Mouse (Mus musculus) midbrain, embryonic 10.5 days (tissue): ENCODE measurements around the gene Pde4c. TPM values are rescaled to one million over a fixed set of nuclear protein-coding genes. Genes with fewer than 3 reads are reported as not detected.

Experiments used
- DNase-seq: peaks from one replicate; pipeline ENCODE4 v3.0.0-alpha.2; 2017; ENCODE audit warnings: low spot score
- H3K27ac ChIP-seq: fragments of 300-500 bp; sonication (generic); replicated peaks from 2 replicates; pipeline ENCODE4 v1.5.1; 2016; ENCODE audit warnings: mild to moderate bottlenecking
- H3K27me3 ChIP-seq: fragments of 300-500 bp; sonication (generic); 2 replicates; pipeline ENCODE4 v1.6.1; 2016; ENCODE audit warnings: low read depth, mild to moderate bottlenecking; ENCODE audit not compliant: poor library complexity, severe bottlenecking
- H3K36me3 ChIP-seq: fragments of 300-500 bp; sonication (generic); 2 replicates; pipeline ENCODE4 v1.6.1; 2016; ENCODE audit warnings: mild to moderate bottlenecking, moderate library complexity
- H3K4me1 ChIP-seq: fragments of 300-500 bp; sonication (generic); 2 replicates; pipeline ENCODE4 v1.6.1; 2016
- H3K4me3 ChIP-seq: fragments of 300-500 bp; sonication (generic); 2 replicates; pipeline ENCODE4 v1.5.1; 2016; ENCODE audit warnings: mild to moderate bottlenecking, moderate library complexity
- H3K9me3 ChIP-seq: fragments of 300-500 bp; sonication (generic); replicated peaks from 2 replicates; pipeline ENCODE4 v1.6.1; 2016; ENCODE audit warnings: mild to moderate bottlenecking
- WGBS: fragments of 180-500 bp; shearing (Covaris S2); methylation state at CpG from one replicate; pipeline ENCODE4 v1.1.7; 2016; 5-methylcytosine and 5-hydroxymethylcytosine counted together
- polyA plus RNA-seq: library from polyadenylated mRNA; unstranded; fragments of >200 nt; fragmentation: Nextera tagmentation; extraction: Ambion mirVana; gene quantifications from 2 replicates; pipeline ENCODE4 v1.2.1, GENCODE M21; 2016

Gene Pde4c
- polyA plus RNA-seq, 1 experiment from 2014 or later: 0.78 TPM

- Histone ChIP-seq H3K4me3 (peak within 1 kb of the TSS; percentile 80), H3K36me3 (peaks cover 24% of the 10 kb centered on the region), H3K4me1 (peaks cover 46% of the 10 kb centered on the region), H3K9me3 (no peaks in the 10 kb centered on the region), H3K27ac (peak within 1 kb of the TSS; percentile 85), H3K27me3 (peaks cover 30% of the 10 kb centered on the region)
- under 1% methylated on average over 53 of the region's 55 CpGs for WGBS
- peak; percentile 98 for DNase-seq
These were observed 37.4 kb downstream of the Pde4c start, which contains the start of gene Mpv17l2 for GRCm38 (mm10) chr8:70760775-70761406. TSS of gene Mpv17l2 (minus strand) at chr8:70760946.

DNA sequence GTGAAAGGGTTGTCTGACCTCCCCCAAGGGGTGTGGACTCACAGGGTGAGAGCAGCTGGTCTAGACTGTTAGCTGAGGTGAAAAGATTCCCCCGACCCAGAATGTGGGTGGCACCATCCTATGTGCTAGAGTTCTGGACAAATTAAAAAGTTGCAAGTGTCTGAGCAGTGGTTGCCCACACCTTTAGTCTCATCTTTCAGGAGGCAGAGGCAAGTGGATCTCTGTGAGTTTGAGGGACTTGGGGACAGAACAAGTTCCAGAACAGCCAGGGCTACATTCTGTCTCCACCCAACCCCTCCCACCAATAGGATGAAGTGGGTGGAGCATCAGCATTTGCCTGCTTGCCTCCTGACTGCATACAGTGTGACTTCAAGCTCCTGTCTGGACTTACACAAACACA is 38.6 kb downstream of the Pde4c start:
- Histone ChIP-seq H3K9me3 (no peaks in the 10 kb centered on the region), H3K36me3 (peaks cover 13% of the 10 kb centered on the region), H3K27me3 (peaks cover 36% of the 10 kb centered on the region), H3K4me3 (no peak overlapping the region), H3K4me1 (peaks cover 58% of the 10 kb centered on the region), H3K27ac (no peak overlapping the region)
- DNase-seq: no peak
- WGBS: 89% methylated on average over 1 of the region's 1 CpGs

GRCm38 (mm10) chr8:70763354-70763753 is 39.8 kb downstream of the Pde4c start:
- Histone ChIP-seq H3K27ac (no peak overlapping the region), H3K4me1 (peaks cover 63% of the 10 kb centered on the region), H3K27me3 (peaks cover 48% of the 10 kb centered on the region), H3K4me3 (no peak overlapping the region), H3K36me3 (peaks cover 10% of the 10 kb centered on the region), H3K9me3 (no peaks in the 10 kb centered on the region)
- 1% methylated on average over 3 of the region's 3 CpGs for WGBS
- peak; percentile 66 for DNase-seq

DNA sequence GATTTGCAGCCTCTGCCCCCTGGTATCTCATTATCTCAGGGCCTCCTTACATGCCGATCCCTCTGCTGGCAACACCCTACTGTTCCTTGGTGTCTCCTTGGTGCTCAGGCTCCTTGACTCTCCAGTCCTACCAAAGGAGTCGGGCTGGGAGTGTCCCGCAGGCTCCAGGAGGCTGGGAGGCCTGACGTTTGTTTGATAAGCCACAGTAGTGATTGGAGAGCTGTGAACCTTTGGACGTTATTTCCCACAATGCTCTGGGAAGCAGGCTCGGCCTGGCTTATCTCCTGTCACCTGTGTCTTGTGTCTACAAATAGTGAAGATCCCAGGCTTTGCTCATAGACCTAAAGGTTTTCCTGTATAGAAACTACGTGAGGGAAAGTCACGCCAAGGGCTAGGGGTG is 40.5 kb downstream of the Pde4c start:
- DNase-seq: no peak
- H3K27me3 ChIP-seq: peaks cover 47% of the 10 kb centered on the region
- peaks cover 16% of the 10 kb centered on the region for H3K36me3 ChIP-seq
- H3K4me1 ChIP-seq: peaks cover 57% of the 10 kb centered on the region
- 84% methylated on average over 8 of the region's 8 CpGs for WGBS
- no peaks in the 10 kb centered on the region for H3K9me3 ChIP-seq
- H3K27ac ChIP-seq: no peak overlapping the region
- H3K4me3 ChIP-seq: no peak overlapping the region

DNA sequence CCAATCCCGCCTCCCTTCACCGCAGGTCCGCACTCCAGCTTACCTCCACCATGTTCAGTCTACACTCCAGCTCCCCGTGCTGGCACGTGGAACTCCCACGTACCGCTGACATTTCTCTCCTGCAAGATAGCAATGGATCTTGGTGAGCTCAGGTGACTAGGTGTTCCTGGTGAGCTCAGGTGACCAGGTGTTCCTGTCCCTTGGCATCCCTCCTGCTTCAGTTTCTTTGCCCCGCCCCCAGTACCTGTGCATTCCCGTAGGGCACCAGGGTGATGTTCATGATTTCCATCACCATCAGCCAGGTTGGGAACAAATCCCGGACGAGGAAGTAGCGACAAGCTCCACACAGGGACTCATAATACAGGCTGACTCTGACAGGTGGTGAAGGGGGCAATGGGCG is 41.2 kb downstream of the Pde4c start:
- H3K27ac ChIP-seq: no peak overlapping the region
- peaks cover 40% of the 10 kb centered on the region for H3K27me3 ChIP-seq
- H3K4me3 ChIP-seq: no peak overlapping the region
- no peaks in the 10 kb centered on the region for H3K9me3 ChIP-seq
- no peak for DNase-seq
- H3K36me3 ChIP-seq: peaks cover 21% of the 10 kb centered on the region
- peaks cover 53% of the 10 kb centered on the region for H3K4me1 ChIP-seq
- WGBS: 94% methylated on average over 13 of the region's 13 CpGs

GRCm38 (mm10) chr8:70765329-70765728 is 41.8 kb downstream of the Pde4c start:
- peak overlapping the region; percentile 55 for H3K4me3 ChIP-seq
- H3K4me1 ChIP-seq: peaks cover 49% of the 10 kb centered on the region
- H3K36me3 ChIP-seq: peaks cover 27% of the 10 kb centered on the region
- H3K9me3 ChIP-seq: no peaks in the 10 kb centered on the region
- peaks cover 42% of the 10 kb centered on the region for H3K27me3 ChIP-seq
- 78% methylated on average over 9 of the region's 9 CpGs for WGBS
- no peak for DNase-seq
- H3K27ac ChIP-seq: no peak overlapping the region

DNA sequence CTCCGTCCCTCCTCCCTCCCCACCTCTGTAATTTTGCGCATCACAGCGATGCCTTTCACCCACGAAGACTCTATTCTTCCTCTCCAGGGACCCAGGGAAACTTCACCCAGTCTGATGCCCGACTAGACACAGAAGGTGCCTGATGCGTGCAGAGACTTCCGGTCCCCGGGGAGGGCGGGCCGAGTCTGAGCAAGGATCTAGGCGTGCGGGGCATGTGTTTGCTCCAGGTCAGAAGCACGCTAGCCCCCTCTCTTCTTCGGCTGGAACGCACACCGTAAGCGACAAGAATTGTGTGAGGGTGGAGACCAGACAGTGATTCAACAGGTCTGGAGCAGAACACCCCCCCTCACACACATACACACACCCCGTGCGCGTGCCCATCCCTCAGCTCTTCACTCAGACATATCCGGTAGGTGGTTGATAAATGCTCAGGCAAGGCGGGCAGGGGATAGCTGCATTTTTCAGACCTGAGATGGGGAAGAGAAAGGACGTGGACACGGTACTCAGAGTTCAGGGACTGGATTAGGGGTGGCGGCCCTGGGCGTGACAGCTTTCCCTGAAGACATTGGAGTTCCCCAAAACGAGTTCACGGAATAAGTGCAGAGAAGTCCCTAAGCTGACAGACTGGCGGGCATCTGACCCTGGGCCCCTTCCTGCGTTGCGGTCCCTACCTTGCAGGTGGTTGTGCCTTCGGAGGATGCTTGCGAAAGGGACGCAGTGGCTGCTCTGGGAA is 42.5 kb downstream of the Pde4c start:
- Histone ChIP-seq H3K9me3 (no peaks in the 10 kb centered on the region), H3K4me3 (peak overlapping the region; percentile 55), H3K36me3 (peaks cover 34% of the 10 kb centered on the region), H3K4me1 (peaks cover 42% of the 10 kb centered on the region), H3K27me3 (peaks cover 49% of the 10 kb centered on the region), H3K27ac (peak overlapping the region; percentile 58)
- 2% methylated on average over 34 of the region's 34 CpGs for WGBS
- peak; percentile 47 for DNase-seq

DNA sequence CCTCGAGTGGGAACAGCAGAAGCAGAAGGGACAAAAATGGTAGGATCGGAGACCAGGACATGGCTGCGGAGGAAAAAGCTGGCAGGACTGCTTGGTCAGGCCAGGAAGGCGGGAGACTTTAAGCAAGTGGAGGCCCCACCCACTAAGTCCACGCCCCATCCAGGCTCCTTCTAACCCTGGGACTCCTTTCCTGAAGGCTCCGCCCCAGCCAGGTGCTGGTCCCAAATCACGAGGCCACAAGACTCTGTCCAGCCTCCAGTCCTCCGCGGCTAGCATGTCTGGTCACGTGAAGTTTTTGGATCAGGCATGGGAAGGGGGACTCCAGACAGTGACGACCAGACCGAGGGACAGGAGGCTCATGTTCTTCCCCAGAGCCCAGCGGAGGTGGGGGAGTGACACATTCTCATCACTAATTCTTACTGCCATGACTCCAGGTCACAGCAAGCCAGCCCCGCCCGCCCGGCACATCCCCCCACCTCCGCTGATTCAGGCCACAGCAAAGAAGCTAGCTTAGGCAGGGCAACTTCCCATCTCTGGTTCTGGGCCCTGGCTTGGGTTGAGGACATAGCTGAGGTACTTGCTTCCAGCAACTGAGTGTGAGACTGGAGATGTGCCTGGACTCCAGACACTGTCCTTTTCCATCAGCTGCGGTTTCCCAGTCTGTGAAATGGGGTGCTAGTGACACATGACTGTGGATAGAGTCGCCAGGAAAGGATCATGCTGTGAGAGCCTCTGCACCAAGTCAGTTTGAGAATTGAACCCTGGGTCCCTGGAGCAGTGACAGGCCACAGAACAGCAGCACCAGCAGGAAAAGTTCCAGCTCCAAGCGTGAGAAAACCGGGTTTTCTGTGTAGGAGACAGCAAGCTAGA is 43.3 kb downstream of the Pde4c start:
- no peaks in the 10 kb centered on the region for H3K9me3 ChIP-seq
- peaks cover 42% of the 10 kb centered on the region for H3K36me3 ChIP-seq
- peak overlapping the region; percentile 55 for H3K4me3 ChIP-seq
- DNase-seq: peak; percentile 59
- H3K27me3 ChIP-seq: peaks cover 52% of the 10 kb centered on the region
- H3K27ac ChIP-seq: peak overlapping the region; percentile 58
- H3K4me1 ChIP-seq: peaks cover 35% of the 10 kb centered on the region
- WGBS: 7% methylated on average over 21 of the region's 21 CpGs

DNA sequence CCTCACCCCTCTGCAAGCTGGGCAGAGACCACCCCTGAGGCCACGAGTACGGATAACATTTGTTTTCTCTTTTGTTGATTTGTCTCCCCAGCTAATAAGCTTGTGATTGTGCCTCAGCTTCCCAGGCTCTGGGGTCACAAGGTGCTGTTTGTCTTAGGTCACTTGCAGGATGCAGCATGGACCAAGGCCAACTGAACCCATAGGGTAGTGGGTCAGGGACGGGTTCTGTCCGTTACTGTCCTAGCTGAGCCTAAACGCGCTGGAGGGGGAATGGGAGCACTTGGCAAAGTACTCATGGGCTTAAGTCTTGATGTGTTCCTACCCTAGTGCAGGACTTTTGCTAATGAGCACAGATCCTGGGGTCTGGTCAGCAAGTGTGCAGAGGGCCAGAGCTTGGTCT is 44.0 kb downstream of the Pde4c start:
- 79% methylated on average over 6 of the region's 6 CpGs for WGBS
- peaks cover 49% of the 10 kb centered on the region for H3K36me3 ChIP-seq
- no peak overlapping the region for H3K4me3 ChIP-seq
- H3K4me1 ChIP-seq: peaks cover 30% of the 10 kb centered on the region
- DNase-seq: no peak
- H3K27me3 ChIP-seq: peaks cover 52% of the 10 kb centered on the region
- no peak overlapping the region for H3K27ac ChIP-seq
- H3K9me3 ChIP-seq: no peaks in the 10 kb centered on the region

- 95% methylated on average over 32 of the region's 32 CpGs for WGBS
- peaks cover 52% of the 10 kb centered on the region for H3K27me3 ChIP-seq
- H3K4me1 ChIP-seq: peaks cover 34% of the 10 kb centered on the region
- no peaks in the 10 kb centered on the region for H3K9me3 ChIP-seq
- H3K4me3 ChIP-seq: no peak overlapping the region
- peaks cover 57% of the 10 kb centered on the region for H3K36me3 ChIP-seq
- DNase-seq: no peak
- H3K27ac ChIP-seq: no peak overlapping the region
These were observed 44.8 kb downstream of the Pde4c start for GRCm38 (mm10) chr8:70768231-70768776.

- Histone ChIP-seq H3K36me3 (peaks cover 64% of the 10 kb centered on the region), H3K9me3 (no peaks in the 10 kb centered on the region), H3K4me3 (no peak overlapping the region), H3K27ac (no peak overlapping the region), H3K4me1 (peaks cover 40% of the 10 kb centered on the region), H3K27me3 (peaks cover 52% of the 10 kb centered on the region)
- DNase-seq: no peak
- 84% methylated on average over 16 of the region's 16 CpGs for WGBS
These were observed 45.4 kb downstream of the Pde4c start for GRCm38 (mm10) chr8:70768956-70769355.

- no peak overlapping the region for H3K4me3 ChIP-seq
- H3K36me3 ChIP-seq: peaks cover 68% of the 10 kb centered on the region
- H3K4me1 ChIP-seq: peaks cover 44% of the 10 kb centered on the region
- no peaks in the 10 kb centered on the region for H3K9me3 ChIP-seq
- peaks cover 52% of the 10 kb centered on the region for H3K27me3 ChIP-seq
- peak; percentile 94 for DNase-seq
- H3K27ac ChIP-seq: no peak overlapping the region
- WGBS: 10% methylated on average over 26 of the region's 26 CpGs
These were observed 45.8 kb downstream of the Pde4c start for GRCm38 (mm10) chr8:70769359-70769758.
